Mouse (Mus musculus) bone marrow macrophage, adult 2 months (primary cell): ENCODE measurements around the gene Stard8. TPM values are rescaled to one million over a fixed set of nuclear protein-coding genes. Genes with fewer than 3 reads are reported as not detected.

Experiments used
- H3K27ac ChIP-seq: 2 replicates; pipeline ENCODE4 v1.5.1; 2012; ENCODE audit warnings: low read depth, low read length; ENCODE audit not compliant: insufficient read depth
- H3K4me1 ChIP-seq: 2 replicates; pipeline ENCODE4 v1.6.1; 2012; ENCODE audit warnings: low read length; ENCODE audit not compliant: control insufficient read depth, insufficient read depth
- H3K4me3 ChIP-seq: 2 replicates; pipeline ENCODE4 v1.5.1; 2012; ENCODE audit warnings: mild to moderate bottlenecking, low read length, moderate library complexity; ENCODE audit not compliant: insufficient read depth
- CTCF ChIP-seq: IDR thresholded peaks from 2 replicates; pipeline ENCODE4 v1.5.1; 2012; ENCODE audit warnings: low read depth, mild to moderate bottlenecking, low read length, moderate library complexity
- POLR2A ChIP-seq: IDR thresholded peaks from 2 replicates; pipeline ENCODE4 v1.6.1; 2012; ENCODE audit warnings: mild to moderate bottlenecking, low read depth, low read length, borderline replicate concordance
- polyA plus RNA-seq: library from polyadenylated mRNA; stranded (reverse); fragments of >200 nt; gene quantifications from 2 replicates; pipeline ENCODE4 v1.2.4, GENCODE M21; 2012; ENCODE audit not compliant: missing spikeins, insufficient read depth, insufficient read length

The Stard8 gene
- polyA plus RNA-seq, 1 experiment = 57.4 TPM

- H3K4me3 ChIP-seq = no peak overlapping the region
- no peak overlapping the region for H3K27ac ChIP-seq
- H3K4me1 ChIP-seq = peaks cover 5% of the 10 kb centered on the region
- no peak for TF ChIP-seq POLR2A
- TF ChIP-seq CTCF = no peak
Observed at GRCm38 (mm10) chrX:99012486-99012885, 9.4 kb downstream of the Stard8 start.

GRCm38 (mm10) chrX:99015705-99016104 is 12.7 kb downstream of the Stard8 start:
- H3K27ac ChIP-seq = no peak overlapping the region
- no peak for TF ChIP-seq POLR2A
- no peak for TF ChIP-seq CTCF
- H3K4me1 ChIP-seq = peaks cover 18% of the 10 kb centered on the region
- no peak overlapping the region for H3K4me3 ChIP-seq

- Histone ChIP-seq H3K27ac (no peak overlapping the region), H3K4me1 (peaks cover 27% of the 10 kb centered on the region), H3K4me3 (no peak overlapping the region)
- TF ChIP-seq CTCF (no peak), POLR2A (no peak)
Observed at GRCm38 (mm10) chrX:99016987-99017386, 13.9 kb downstream of the Stard8 start.

GRCm38 (mm10) chrX:99017874-99018273 is 14.8 kb downstream of the Stard8 start:
- no peak overlapping the region for H3K4me3 ChIP-seq
- TF ChIP-seq POLR2A = no peak
- no peak for TF ChIP-seq CTCF
- peak overlapping the region; percentile 79 for H3K27ac ChIP-seq
- peaks cover 29% of the 10 kb centered on the region for H3K4me1 ChIP-seq

- TF ChIP-seq CTCF (no peak), POLR2A (no peak)
- H3K4me3 ChIP-seq = no peak overlapping the region
- H3K27ac ChIP-seq = no peak overlapping the region
- H3K4me1 ChIP-seq = peaks cover 39% of the 10 kb centered on the region
Observed at GRCm38 (mm10) chrX:99019303-99019702, 16.3 kb downstream of the Stard8 start.

GRCm38 (mm10) chrX:99020215-99020614 is 17.2 kb downstream of the Stard8 start:
- peaks cover 41% of the 10 kb centered on the region for H3K4me1 ChIP-seq
- TF ChIP-seq CTCF (no peak), POLR2A (no peak)
- no peak overlapping the region for H3K4me3 ChIP-seq
- H3K27ac ChIP-seq = no peak overlapping the region

GRCm38 (mm10) chrX:99021593-99021992 is 18.5 kb downstream of the Stard8 start:
- no peak overlapping the region for H3K27ac ChIP-seq
- TF ChIP-seq CTCF (no peak), POLR2A (no peak)
- no peak overlapping the region for H3K4me3 ChIP-seq
- H3K4me1 ChIP-seq = peaks cover 47% of the 10 kb centered on the region

GRCm38 (mm10) chrX:99023951-99024350 is 20.9 kb downstream of the Stard8 start:
- Histone ChIP-seq H3K4me3 (no peak overlapping the region), H3K27ac (peak overlapping the region; percentile 81), H3K4me1 (peaks cover 35% of the 10 kb centered on the region)
- TF ChIP-seq POLR2A (no peak), CTCF (no peak)

- Histone ChIP-seq H3K27ac (peak overlapping the region; percentile 13; the same call in 1 of the 2 replicates), H3K4me1 (peaks cover 7% of the 10 kb centered on the region), H3K4me3 (no peak overlapping the region)
- TF ChIP-seq POLR2A (no peak), CTCF (no peak)
Observed at GRCm38 (mm10) chrX:99035407-99035806, 32.4 kb downstream of the Stard8 start.

- peak overlapping the region; percentile 87 for H3K27ac ChIP-seq
Observed at GRCm38 (mm10) chrX:99042451-99042951, 39.5 kb downstream of the Stard8 start.

More at GRCm38 (mm10) chrX:99042451-99042951, 39.5 kb downstream of the Stard8 start:
- no peak for TF ChIP-seq CTCF
- no peak for TF ChIP-seq POLR2A
- Histone ChIP-seq H3K4me1 (peaks cover 39% of the 10 kb centered on the region), H3K4me3 (peak overlapping the region; percentile 93)
